Mouse (Mus musculus): ENCODE data around the gene Endou. TPM values are rescaled to one million over a fixed set of nuclear protein-coding genes. Genes with fewer than 3 reads are reported as not detected.

Gene Endou
- polyA plus RNA-seq, 1 experiment from 2014 or later, result 0.23 TPM

- Histone ChIP-seq H3K27ac (ENCODE audit: low read length) (no peak overlapping the region), H3K36me3 (ENCODE audit: control insufficient read depth, insufficient read depth, low read length) (no peaks in the 10 kb centered on the region; the same call in 1 of the 2 replicates), H3K4me2 (ENCODE audit: low read length) (no peak overlapping the region), H3K4me1 (ENCODE audit: control insufficient read depth, insufficient read depth, low read length) (peaks cover 5% of the 10 kb centered on the region; the same call in 1 of the 2 replicates), H3K9me3 (replicated peaks; ENCODE audit: control insufficient read depth, low read length, poor library complexity, severe bottlenecking) (no peaks in the 10 kb centered on the region), H3K9ac (ENCODE audit: low read depth, low read length) (no peak overlapping the region), H3K4me3 (ENCODE audit: low read depth, low read length) (no peak overlapping the region), H3K27me3 (ENCODE audit: control insufficient read depth, insufficient read depth, low read depth, low read length) (no peaks in the 10 kb centered on the region)
- WGBS, result 95% methylated on average over 9 of the region's 9 CpGs
- no peak for ATAC-seq
Measured at GRCm38 (mm10) chr15:97749397-97749796, 18.3 kb upstream of the Endou start.

- WGBS, result 88% methylated on average over 4 of the region's 4 CpGs
- no peak for ATAC-seq
- peaks cover 5% of the 10 kb centered on the region; the same call in 1 of the 2 replicates for H3K4me1 ChIP-seq (ENCODE audit: control insufficient read depth, insufficient read depth, low read length)
Measured at GRCm38 (mm10) chr15:97748964-97749363, 17.8 kb upstream of the Endou start.

GRCm38 (mm10) chr15:97748309-97748708, 17.2 kb upstream of the Endou start:
- 28% methylated on average over 10 of the region's 10 CpGs for WGBS
- Histone ChIP-seq H3K4me3 (ENCODE audit: low read depth, low read length) (no peak overlapping the region), H3K36me3 (ENCODE audit: control insufficient read depth, insufficient read depth, low read length) (no peaks in the 10 kb centered on the region; the same call in 1 of the 2 replicates), H3K9me3 (replicated peaks; ENCODE audit: control insufficient read depth, low read length, poor library complexity, severe bottlenecking) (no peaks in the 10 kb centered on the region), H3K27me3 (ENCODE audit: control insufficient read depth, insufficient read depth, low read depth, low read length) (no peaks in the 10 kb centered on the region), H3K4me2 (ENCODE audit: low read length) (no peak overlapping the region), H3K9ac (ENCODE audit: low read depth, low read length) (no peak overlapping the region), H3K27ac (ENCODE audit: low read length) (no peak overlapping the region), H3K4me1 (ENCODE audit: control insufficient read depth, insufficient read depth, low read length) (peaks cover 5% of the 10 kb centered on the region; the same call in 1 of the 2 replicates)
- no peak for ATAC-seq

More at GRCm38 (mm10) chr15:97748964-97749363, 17.8 kb upstream of the Endou start:
- H3K36me3 ChIP-seq (ENCODE audit: control insufficient read depth, insufficient read depth, low read length), result no peaks in the 10 kb centered on the region; the same call in 1 of the 2 replicates
- no peak overlapping the region for H3K9ac ChIP-seq (ENCODE audit: low read depth, low read length)
- H3K27me3 ChIP-seq (ENCODE audit: control insufficient read depth, insufficient read depth, low read depth, low read length), result no peaks in the 10 kb centered on the region
- H3K4me2 ChIP-seq (ENCODE audit: low read length), result no peak overlapping the region
- H3K9me3 ChIP-seq (replicated peaks; ENCODE audit: control insufficient read depth, low read length, poor library complexity, severe bottlenecking), result no peaks in the 10 kb centered on the region
- no peak overlapping the region for H3K27ac ChIP-seq (ENCODE audit: low read length)
- no peak overlapping the region for H3K4me3 ChIP-seq (ENCODE audit: low read depth, low read length)

- H3K9ac ChIP-seq (ENCODE audit: low read depth, low read length), result no peak overlapping the region
- no peak overlapping the region for H3K27ac ChIP-seq (ENCODE audit: low read length)
- no peak for ATAC-seq
- H3K4me2 ChIP-seq (ENCODE audit: low read length), result no peak overlapping the region
- no peaks in the 10 kb centered on the region; the same call in 1 of the 2 replicates for H3K36me3 ChIP-seq (ENCODE audit: control insufficient read depth, insufficient read depth, low read length)
- H3K4me1 ChIP-seq (ENCODE audit: control insufficient read depth, insufficient read depth, low read length), result peaks cover 5% of the 10 kb centered on the region; the same call in 1 of the 2 replicates
- no peaks in the 10 kb centered on the region for H3K9me3 ChIP-seq (replicated peaks; ENCODE audit: control insufficient read depth, low read length, poor library complexity, severe bottlenecking)
- WGBS, result 87% methylated on average over 4 of the region's 4 CpGs
- H3K4me3 ChIP-seq (ENCODE audit: low read depth, low read length), result no peak overlapping the region
- no peaks in the 10 kb centered on the region for H3K27me3 ChIP-seq (ENCODE audit: control insufficient read depth, insufficient read depth, low read depth, low read length)
Measured at GRCm38 (mm10) chr15:97747486-97747885, 16.3 kb upstream of the Endou start.

- no peak for ATAC-seq
- Histone ChIP-seq H3K27ac (ENCODE audit: low read length) (no peak overlapping the region), H3K36me3 (ENCODE audit: control insufficient read depth, insufficient read depth, low read length) (no peaks in the 10 kb centered on the region; the same call in 1 of the 2 replicates), H3K4me2 (ENCODE audit: low read length) (no peak overlapping the region), H3K9me3 (replicated peaks; ENCODE audit: control insufficient read depth, low read length, poor library complexity, severe bottlenecking) (no peaks in the 10 kb centered on the region), H3K27me3 (ENCODE audit: control insufficient read depth, insufficient read depth, low read depth, low read length) (no peaks in the 10 kb centered on the region), H3K9ac (ENCODE audit: low read depth, low read length) (no peak overlapping the region), H3K4me1 (ENCODE audit: control insufficient read depth, insufficient read depth, low read length) (peaks cover 10% of the 10 kb centered on the region; the same call in 1 of the 2 replicates), H3K4me3 (ENCODE audit: low read depth, low read length) (no peak overlapping the region)
- WGBS, result 96% methylated on average over 24 of the region's 24 CpGs
Measured at GRCm38 (mm10) chr15:97746748-97747147, 15.6 kb upstream of the Endou start.

- H3K9me3 ChIP-seq (replicated peaks; ENCODE audit: control insufficient read depth, low read length, poor library complexity, severe bottlenecking), result no peaks in the 10 kb centered on the region
- H3K27ac ChIP-seq (ENCODE audit: low read length), result no peak overlapping the region
- ATAC-seq, result no peak
- H3K4me2 ChIP-seq (ENCODE audit: low read length), result no peak overlapping the region
- no peak overlapping the region for H3K9ac ChIP-seq (ENCODE audit: low read depth, low read length)
- H3K36me3 ChIP-seq (ENCODE audit: control insufficient read depth, insufficient read depth, low read length), result no peaks in the 10 kb centered on the region; the same call in 1 of the 2 replicates
- H3K4me1 ChIP-seq (ENCODE audit: control insufficient read depth, insufficient read depth, low read length), result peaks cover 10% of the 10 kb centered on the region; the same call in 1 of the 2 replicates
- H3K27me3 ChIP-seq (ENCODE audit: control insufficient read depth, insufficient read depth, low read depth, low read length), result no peaks in the 10 kb centered on the region
- 92% methylated on average over 10 of the region's 10 CpGs for WGBS
- no peak overlapping the region for H3K4me3 ChIP-seq (ENCODE audit: low read depth, low read length)
Measured at GRCm38 (mm10) chr15:97746278-97746677, 15.1 kb upstream of the Endou start.

GRCm38 (mm10) chr15:97745331-97745730, 14.2 kb upstream of the Endou start:
- no peak overlapping the region for H3K4me3 ChIP-seq (ENCODE audit: low read depth, low read length)
- H3K9me3 ChIP-seq (replicated peaks; ENCODE audit: control insufficient read depth, low read length, poor library complexity, severe bottlenecking), result no peaks in the 10 kb centered on the region
- no peak overlapping the region for H3K9ac ChIP-seq (ENCODE audit: low read depth, low read length)
- ATAC-seq, result no peak
- H3K27me3 ChIP-seq (ENCODE audit: control insufficient read depth, insufficient read depth, low read depth, low read length), result no peaks in the 10 kb centered on the region
- H3K27ac ChIP-seq (ENCODE audit: low read length), result no peak overlapping the region
- 79% methylated on average over 10 of the region's 10 CpGs for WGBS
- H3K36me3 ChIP-seq (ENCODE audit: control insufficient read depth, insufficient read depth, low read length), result no peaks in the 10 kb centered on the region; the same call in 1 of the 2 replicates
- H3K4me1 ChIP-seq (ENCODE audit: control insufficient read depth, insufficient read depth, low read length), result peaks cover 6% of the 10 kb centered on the region; the same call in 1 of the 2 replicates
- no peak overlapping the region for H3K4me2 ChIP-seq (ENCODE audit: low read length)

GRCm38 (mm10) chr15:97744930-97745329, 13.8 kb upstream of the Endou start:
- Histone ChIP-seq H3K27ac (ENCODE audit: low read length) (no peak overlapping the region), H3K4me2 (ENCODE audit: low read length) (no peak overlapping the region), H3K4me3 (ENCODE audit: low read depth, low read length) (no peak overlapping the region), H3K36me3 (ENCODE audit: control insufficient read depth, insufficient read depth, low read length) (no peaks in the 10 kb centered on the region; the same call in 1 of the 2 replicates), H3K9me3 (replicated peaks; ENCODE audit: control insufficient read depth, low read length, poor library complexity, severe bottlenecking) (no peaks in the 10 kb centered on the region), H3K27me3 (ENCODE audit: control insufficient read depth, insufficient read depth, low read depth, low read length) (no peaks in the 10 kb centered on the region), H3K4me1 (ENCODE audit: control insufficient read depth, insufficient read depth, low read length) (peaks cover 6% of the 10 kb centered on the region; the same call in 1 of the 2 replicates), H3K9ac (ENCODE audit: low read depth, low read length) (no peak overlapping the region)
- no peak for ATAC-seq
- whole genome bisulfite sequencing, result 62% methylated on average over 10 of the region's 10 CpGs

- no peak overlapping the region for H3K9ac ChIP-seq (ENCODE audit: low read depth, low read length)
- no peaks in the 10 kb centered on the region; the same call in 1 of the 2 replicates for H3K36me3 ChIP-seq (ENCODE audit: control insufficient read depth, insufficient read depth, low read length)
- H3K4me2 ChIP-seq (ENCODE audit: low read length), result no peak overlapping the region
- H3K27me3 ChIP-seq (ENCODE audit: control insufficient read depth, insufficient read depth, low read depth, low read length), result no peaks in the 10 kb centered on the region
- H3K4me1 ChIP-seq (ENCODE audit: control insufficient read depth, insufficient read depth, low read length), result peaks cover 6% of the 10 kb centered on the region; the same call in 1 of the 2 replicates
- H3K4me3 ChIP-seq (ENCODE audit: low read depth, low read length), result no peak overlapping the region
- 79% methylated on average over 12 of the region's 12 CpGs for WGBS
- 0 out of 2 replicates have a peak, but pooled peaks cover 2% of the 10 kb centered on the region for H3K9me3 ChIP-seq (replicated peaks; ENCODE audit: control insufficient read depth, low read length, poor library complexity, severe bottlenecking)
- no peak overlapping the region for H3K27ac ChIP-seq (ENCODE audit: low read length)
- ATAC-seq, result no peak
Measured at GRCm38 (mm10) chr15:97743961-97744525, 12.9 kb upstream of the Endou start.
